Mouse (Mus musculus): ENCODE measurements around the gene Cdc37l1.

DNA sequence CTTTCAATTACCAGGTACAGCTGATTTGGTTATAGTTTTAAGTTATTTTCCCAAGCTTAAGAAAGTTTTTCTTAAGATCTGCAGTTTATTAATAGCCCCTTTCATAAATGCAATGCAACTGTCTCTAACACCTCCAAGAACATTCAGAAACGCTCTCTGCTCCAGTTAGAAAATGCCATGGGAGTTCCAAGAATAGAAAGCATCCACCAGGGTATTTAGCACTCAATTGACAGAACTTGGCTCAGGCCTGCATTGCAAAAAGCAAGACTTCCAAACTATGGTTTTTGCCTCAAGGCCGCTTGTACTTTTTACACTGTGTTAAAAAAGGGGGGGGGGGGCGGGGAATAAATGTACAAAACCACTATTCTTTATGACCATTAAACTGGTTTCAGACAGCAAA is 27.0 kb upstream of the Cdc37l1 start:
- TF ChIP-seq MAFK (IDR thresholded peaks at IDR 0.05; ENCODE audit: insufficient read depth, low read depth, low read length) (no peak), ZNF384 (IDR thresholded peaks at IDR 0.05; ENCODE audit: low read depth, low read length) (no peak)

All from ES-E14 (cell line).